23 mouse cellular contexts compared by ENCODE assay signal in the genomic region with DNA sequence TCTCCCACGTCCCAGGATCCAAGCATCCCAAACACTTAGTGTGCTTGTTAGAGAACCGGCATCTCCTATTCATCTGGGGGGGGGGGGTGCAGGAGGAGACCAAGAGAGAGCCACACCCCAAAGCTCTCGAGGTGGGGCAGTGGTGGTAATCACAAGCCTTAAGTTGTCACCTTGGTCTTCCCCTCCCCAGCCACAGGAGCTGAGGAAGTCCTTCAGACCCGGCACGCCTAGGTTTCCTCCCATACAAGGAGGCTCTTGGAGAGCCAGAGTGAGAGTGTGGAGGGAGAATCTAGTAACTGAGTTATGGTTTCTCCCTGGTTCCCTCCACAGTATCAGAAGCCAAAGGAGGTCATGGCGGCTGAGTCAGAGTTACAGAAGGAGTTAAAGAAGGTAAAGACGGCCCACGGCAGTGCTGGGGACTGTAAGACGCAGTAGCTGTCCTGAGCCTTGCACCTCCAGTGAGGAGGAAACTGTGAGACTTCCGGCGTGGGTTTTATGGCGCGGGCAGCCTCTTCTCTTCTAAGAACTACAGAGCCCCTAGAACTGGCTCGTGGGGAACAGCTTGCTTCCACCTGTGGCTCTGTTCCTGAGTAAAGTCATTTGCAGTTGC. TPM values are rescaled to one million over a fixed set of nuclear protein-coding genes. Genes with fewer than 3 reads are reported as not detected.
DNase-seq lines count a peak whose midpoint lies in the region; ATAC-seq lines count a peak whose summit lies in the region.
"Had no signal": no experiment of that assay in that cellular context is flagged by ENCODE, and none has a peak within 500 bp of the region (broad histone marks: within the 10 kb centered on the region; RNA-seq: fewer than 3 reads in every experiment).

No protein-coding gene starts in this region.

- no peak for ATAC-seq in intestine, embryonic 15.5 days
- no peak for ATAC-seq in intestine, embryonic 16.5 days
- no peak for ATAC-seq in erythroid progenitor cell, adult 5-6 weeks (replicated peaks; ENCODE audit: low FRiP score, poor library complexity, severe bottlenecking)
- ATAC-seq: forebrain, postnatal 0 days had no signal

- H3K36me3 ChIP-seq in intestine, embryonic 15.5 days: peaks cover 6% of the 10 kb centered on the region; the same call in 1 of the 2 replicates
- 0 out of 2 replicates have a peak, but pooled peaks cover 9% of the 10 kb centered on the region for H3K36me3 ChIP-seq in intestine, embryonic 16.5 days (ENCODE audit: control insufficient read depth, insufficient read depth, low read length)
- peaks cover 64% of the 10 kb centered on the region for H3K36me3 ChIP-seq in embryonic facial prominence, embryonic 10.5 days (replicated peaks)

- H3K4me2 ChIP-seq in intestine, embryonic 15.5 days (replicated peaks): no peak overlapping the region
- H3K4me2 ChIP-seq in intestine, embryonic 16.5 days (ENCODE audit: low read depth, low read length): no peak overlapping the region
- H3K4me2 ChIP-seq: hindbrain, embryonic 14.5 days; midbrain, embryonic 11.5 days; neural tube, embryonic 15.5 days had no signal

- no peaks in the 10 kb centered on the region for H3K9me3 ChIP-seq in intestine, embryonic 15.5 days
- no peaks in the 10 kb centered on the region for H3K9me3 ChIP-seq in intestine, embryonic 16.5 days (ENCODE audit: control insufficient read depth, low read length)
- H3K9me3 ChIP-seq in embryonic facial prominence, embryonic 10.5 days: no peaks in the 10 kb centered on the region
- H3K9me3 ChIP-seq: G1E; neural tube, embryonic 15.5 days had no signal

- H3K4me3 ChIP-seq in intestine, embryonic 15.5 days (replicated peaks): no peak overlapping the region
- H3K4me3 ChIP-seq in intestine, embryonic 16.5 days (ENCODE audit: low read length): no peak overlapping the region
- no peak overlapping the region for H3K4me3 ChIP-seq in embryonic facial prominence, embryonic 10.5 days
- H3K4me3 ChIP-seq: gastrocnemius, adult 2 months; left cerebral cortex, adult 2 months; neural tube, embryonic 15.5 days had no signal

- no peaks in the 10 kb centered on the region for H3K27me3 ChIP-seq in intestine, embryonic 15.5 days (replicated peaks)
- H3K27me3 ChIP-seq in intestine, embryonic 16.5 days (replicated peaks; ENCODE audit: control insufficient read depth, insufficient read depth, low read length): no peaks in the 10 kb centered on the region
- H3K27me3 ChIP-seq in embryonic facial prominence, embryonic 10.5 days (replicated peaks; ENCODE audit: low read depth, poor library complexity, severe bottlenecking): peaks cover 66% of the 10 kb centered on the region
- H3K27me3 ChIP-seq: neural tube, embryonic 15.5 days had no signal

- peaks cover 34% of the 10 kb centered on the region for H3K4me1 ChIP-seq in intestine, embryonic 15.5 days (replicated peaks)
- H3K4me1 ChIP-seq in intestine, embryonic 16.5 days (ENCODE audit: control insufficient read depth, insufficient read depth, low read length): peaks cover 30% of the 10 kb centered on the region
- H3K4me1 ChIP-seq in embryonic facial prominence, embryonic 10.5 days: peaks cover 74% of the 10 kb centered on the region

- DNase-seq in CD4-positive, CD25-positive, alpha-beta regulatory T cell, adult 2 months (ENCODE audit: low read depth, low spot score): peak; percentile 65
- no peak for DNase-seq in embryonic facial prominence, embryonic 10.5 days (ENCODE audit: low spot score)
- peak; percentile 82 for DNase-seq in thymus, postnatal 0 days (ENCODE audit: low spot score)
- no peak for DNase-seq in cerebellum, postnatal 4 days (ENCODE audit: low spot score in 2 of 2)
- DNase-seq in ovary, postnatal 14 days (ENCODE audit: low spot score): no peak
- DNase-seq: B cell, adult 2 months; cerebellum, postnatal 14 days; forebrain, postnatal 0 days; gastrocnemius, adult 2 months; heart, adult 11 months; heart, postnatal 10 days; kidney, adult 18-20 months; kidney, postnatal 14 days had no signal

- H3K27ac ChIP-seq in intestine, embryonic 15.5 days: 0 out of 2 replicates have a peak overlapping the region, but pooled peaks have one; percentile 9
- H3K27ac ChIP-seq in intestine, embryonic 16.5 days (ENCODE audit: low read length): no peak overlapping the region
- peak overlapping the region; percentile 65 for H3K27ac ChIP-seq in embryonic facial prominence, embryonic 10.5 days (replicated peaks)
- H3K27ac ChIP-seq: gastrocnemius, adult 2 months; hindbrain, embryonic 14.5 days; left cerebral cortex, adult 2 months; liver, embryonic 14.5 days; macrophage; neural tube, embryonic 15.5 days had no signal

- WGBS in intestine, embryonic 15.5 days: 64% methylated on average over 14 of the region's 14 CpGs
- 62% methylated on average over 14 of the region's 14 CpGs for WGBS in intestine, embryonic 16.5 days
- 82% methylated on average over 14 of the region's 14 CpGs for WGBS in embryonic facial prominence, embryonic 10.5 days

- H3K9ac ChIP-seq in intestine, embryonic 15.5 days: no peak overlapping the region; the same call in 1 of the 2 replicates
- no peak overlapping the region for H3K9ac ChIP-seq in intestine, embryonic 16.5 days (ENCODE audit: low read depth, low read length)
- H3K9ac ChIP-seq: forebrain, postnatal 0 days; hindbrain, embryonic 14.5 days; liver, embryonic 14.5 days; neural tube, embryonic 15.5 days had no signal

RNA-seq across cellular contexts. Expression of a gene that starts 16.8 kb away (rescaled TPM):
- 36.2 and 38.2 TPM in 2 replicates for polyA plus RNA-seq in intestine, embryonic 15.5 days (2015; fragmentation: Nextera tagmentation; extraction: Ambion mirVana)
- polyA plus RNA-seq in intestine, embryonic 16.5 days (2015; fragmentation: Nextera tagmentation; extraction: Ambion mirVana): 30.4 and 34.6 TPM in 2 replicates
- polyA plus RNA-seq in embryonic facial prominence, embryonic 10.5 days (2016; fragmentation: Nextera tagmentation; extraction: Ambion mirVana): 50.3 and 50.8 TPM in 2 replicates
- polyA plus RNA-seq in thymus, postnatal 0 days (2015; fragmentation: Nextera tagmentation; extraction: Ambion mirVana): 49.5 and 54.3 TPM in 2 replicates
- 3.4 TPM in 1 of 2 replicates, not detected in the other for total RNA-seq in erythroid progenitor cell, adult 5-6 weeks (2015; ENCODE audit: low replicate concordance)
- 4.0 and 7.7 TPM in 2 replicates for total RNA-seq in erythroid progenitor cell, adult 5-6 weeks (2017; ENCODE audit: low replicate concordance)

RNA-seq across cellular contexts. Expression of a gene that starts 16.9 kb away (rescaled TPM):
- polyA plus RNA-seq in intestine, embryonic 15.5 days (2015; fragmentation: Nextera tagmentation; extraction: Ambion mirVana): 13.3 and 14.0 TPM in 2 replicates
- polyA plus RNA-seq in intestine, embryonic 16.5 days (2015; fragmentation: Nextera tagmentation; extraction: Ambion mirVana): 14.5 and 14.7 TPM in 2 replicates
- 23.3 and 23.8 TPM in 2 replicates for polyA plus RNA-seq in embryonic facial prominence, embryonic 10.5 days (2016; fragmentation: Nextera tagmentation; extraction: Ambion mirVana)
- polyA plus RNA-seq in thymus, postnatal 0 days (2015; fragmentation: Nextera tagmentation; extraction: Ambion mirVana): 5.1 and 5.7 TPM in 2 replicates
- total RNA-seq in erythroid progenitor cell, adult 5-6 weeks (2015; ENCODE audit: low replicate concordance): 3.6 TPM in 1 of 2 replicates, not detected in the other
- total RNA-seq in erythroid progenitor cell, adult 5-6 weeks (2017; ENCODE audit: low replicate concordance): 3.0 TPM in 1 of 2 replicates, not detected in the other

Comparison
In these comparisons a context has a peak if more than half of its experiments do, and no peak if none do; other contexts are left out.
1. DNase-seq: peak in CD4-positive, CD25-positive, alpha-beta regulatory T cell, adult 2 months (single experiment) and thymus, postnatal 0 days (single experiment); none in embryonic facial prominence, embryonic 10.5 days (single experiment), cerebellum, postnatal 4 days (0 of 2) and ovary, postnatal 14 days (single experiment).